Mouse (Mus musculus) testis, adult 2 months (tissue): ENCODE results near the gene Rnf34. TPM values are rescaled to one million over a fixed set of nuclear protein-coding genes. Genes with fewer than 3 reads are reported as not detected.

ENCODE experiments used
- H3K27ac ChIP-seq: fragments of 200-500 bp; 2 replicates; pipeline ENCODE4 v1.5.1; 2012; ENCODE audit warnings: low read depth, low read length; ENCODE audit not compliant: control insufficient read depth, insufficient read depth
- H3K27me3 ChIP-seq: fragments of 200-500 bp; 2 replicates; pipeline ENCODE4 v1.6.1; 2012; ENCODE audit warnings: mild to moderate bottlenecking, low read length, moderate library complexity; ENCODE audit not compliant: control insufficient read depth, insufficient read depth
- H3K36me3 ChIP-seq: fragments of 200-500 bp; 2 replicates; pipeline ENCODE4 v1.6.1; 2012; ENCODE audit warnings: mild to moderate bottlenecking, low read length; ENCODE audit not compliant: control insufficient read depth, insufficient read depth
- H3K4me1 ChIP-seq: fragments of 200-500 bp; 2 replicates; pipeline ENCODE4 v1.6.1; 2012; ENCODE audit warnings: low read length; ENCODE audit not compliant: control insufficient read depth, insufficient read depth
- H3K4me3 ChIP-seq: fragments of 200-500 bp; 2 replicates; pipeline ENCODE4 v1.5.1; 2012; ENCODE audit warnings: low read depth, mild to moderate bottlenecking, low read length, moderate library complexity, mixed read lengths; ENCODE audit not compliant: control insufficient read depth
- CTCF ChIP-seq: fragments of 200-500 bp; IDR thresholded peaks from 2 replicates; pipeline ENCODE4 v1.5.1; 2012; ENCODE audit warnings: low read depth, mild to moderate bottlenecking, inconsistent platforms, low read length, moderate library complexity; ENCODE audit not compliant: control insufficient read depth, insufficient read depth, insufficient replicate concordance
- POLR2A ChIP-seq: fragments of 200-500 bp; IDR thresholded peaks from 2 replicates; pipeline ENCODE4 v1.6.1; 2012; ENCODE audit warnings: low read depth, mild to moderate bottlenecking, inconsistent platforms, low read length, moderate library complexity; ENCODE audit not compliant: control insufficient read depth
- polyA plus RNA-seq: library from polyadenylated mRNA; depleted of rRNA; stranded (reverse); fragments of >200 nt; gene quantifications from 2 replicates; pipeline ENCODE4 v1.2.3, GENCODE M21; 2012

Rnf34 gene
- polyA plus RNA-seq, 1 experiment = 27.3 TPM

GRCm38 (mm10) chr5:122901179-122901578, 51.3 kb downstream of the Rnf34 start:
- Histone ChIP-seq H3K27me3 (no peaks in the 10 kb centered on the region), H3K27ac (peak overlapping the region; percentile 30), H3K4me3 (peak overlapping the region; percentile 96), H3K4me1 (peaks cover 12% of the 10 kb centered on the region), H3K36me3 (no peaks in the 10 kb centered on the region)
- no peak for TF ChIP-seq POLR2A
- TF ChIP-seq CTCF = no peak

- peak overlapping the region; percentile 30; the same call in 1 of the 2 replicates for H3K27ac ChIP-seq
- TF ChIP-seq CTCF = no peak
- no peak for TF ChIP-seq POLR2A
- H3K27me3 ChIP-seq = no peaks in the 10 kb centered on the region
- peak overlapping the region; percentile 50; the same call in 1 of the 2 replicates for H3K4me3 ChIP-seq
- H3K4me1 ChIP-seq = peaks cover 12% of the 10 kb centered on the region
- no peaks in the 10 kb centered on the region for H3K36me3 ChIP-seq
Measured at GRCm38 (mm10) chr5:122901666-122902065, 51.8 kb downstream of the Rnf34 start.

- H3K4me1 ChIP-seq = peaks cover 12% of the 10 kb centered on the region
- no peak overlapping the region for H3K27ac ChIP-seq
- TF ChIP-seq POLR2A (no peak), CTCF (no peak)
- no peaks in the 10 kb centered on the region for H3K36me3 ChIP-seq
- H3K4me3 ChIP-seq = no peak overlapping the region
- no peaks in the 10 kb centered on the region for H3K27me3 ChIP-seq
Measured at GRCm38 (mm10) chr5:122902228-122902627, 52.4 kb downstream of the Rnf34 start.

GRCm38 (mm10) chr5:122903165-122903564, 53.3 kb downstream of the Rnf34 start:
- Histone ChIP-seq H3K4me1 (peaks cover 12% of the 10 kb centered on the region), H3K4me3 (no peak overlapping the region), H3K27me3 (no peaks in the 10 kb centered on the region), H3K36me3 (no peaks in the 10 kb centered on the region), H3K27ac (no peak overlapping the region)
- TF ChIP-seq CTCF (no peak), POLR2A (no peak)

GRCm38 (mm10) chr5:122907182-122907581, 57.3 kb downstream of the Rnf34 start:
- Histone ChIP-seq H3K4me1 (no peaks in the 10 kb centered on the region; the same call in none of the 2 replicates), H3K36me3 (no peaks in the 10 kb centered on the region), H3K27ac (no peak overlapping the region), H3K4me3 (no peak overlapping the region), H3K27me3 (no peaks in the 10 kb centered on the region)
- TF ChIP-seq POLR2A (no peak), CTCF (no peak)

GRCm38 (mm10) chr5:122908001-122908400, 58.2 kb downstream of the Rnf34 start:
- no peaks in the 10 kb centered on the region for H3K36me3 ChIP-seq
- TF ChIP-seq CTCF = no peak
- TF ChIP-seq POLR2A = no peak
- no peaks in the 10 kb centered on the region for H3K27me3 ChIP-seq
- H3K27ac ChIP-seq = no peak overlapping the region
- H3K4me1 ChIP-seq = no peaks in the 10 kb centered on the region; the same call in 1 of the 2 replicates
- H3K4me3 ChIP-seq = no peak overlapping the region

- no peak overlapping the region for H3K27ac ChIP-seq
Measured at GRCm38 (mm10) chr5:122909481-122909880, 59.6 kb downstream of the Rnf34 start.

GRCm38 (mm10) chr5:122912863-122913262, 63.0 kb downstream of the Rnf34 start:
- Histone ChIP-seq H3K27me3 (no peaks in the 10 kb centered on the region), H3K4me1 (no peaks in the 10 kb centered on the region), H3K36me3 (no peaks in the 10 kb centered on the region), H3K27ac (no peak overlapping the region), H3K4me3 (no peak overlapping the region)
- TF ChIP-seq CTCF = 0 out of 2 replicates have a peak, but pooled peaks have one; percentile 7
- TF ChIP-seq POLR2A = no peak

More at GRCm38 (mm10) chr5:122909481-122909880, 59.6 kb downstream of the Rnf34 start:
- Histone ChIP-seq H3K36me3 (no peaks in the 10 kb centered on the region), H3K4me1 (no peaks in the 10 kb centered on the region), H3K4me3 (no peak overlapping the region), H3K27me3 (no peaks in the 10 kb centered on the region)
- TF ChIP-seq CTCF (no peak), POLR2A (no peak)
